Mouse (Mus musculus) cerebellum, adult 11-12 months (tissue): Measurements from ENCODE around the gene Arl8a.
A peak's percentile ranks its signal among the peaks of the same experiment; 100 is the strongest.
"Not testable (repeated sequence)": the region's sequence is repeated elsewhere in the genome, so short reads cannot be mapped to it uniquely, and the experiment has no call there.

Experiments
- DNase-seq: peaks from one replicate; pipeline ENCODE4 v3.0.0; 2022

Arl8a gene

GRCm38 (mm10) chr1:135146077-135146945 is at the start of gene Arl8a:
TSS of gene Arl8a (plus strand) at chr1:135146824.
- peak; percentile 90 for DNase-seq

- DNase-seq = no peak
Measured at GRCm38 (mm10) chr1:135097441-135097840, 49.2 kb upstream of the Arl8a start.

- no peak for DNase-seq
Measured at GRCm38 (mm10) chr1:135098441-135098840, 48.2 kb upstream of the Arl8a start.

- DNase-seq = no peak
Measured at GRCm38 (mm10) chr1:135100400-135100799, 46.2 kb upstream of the Arl8a start.

- DNase-seq = no peak
Measured at GRCm38 (mm10) chr1:135105124-135105523, 41.5 kb upstream of the Arl8a start, which contains the start of gene Lgr6. TSS of gene Lgr6 (minus strand) at chr1:135105276.

- DNase-seq = no peak
Measured at GRCm38 (mm10) chr1:135105951-135106350, 40.7 kb upstream of the Arl8a start.

- no peak for DNase-seq
Measured at GRCm38 (mm10) chr1:135108611-135109010, 38.0 kb upstream of the Arl8a start.

- peak; percentile 40 for DNase-seq
Measured at GRCm38 (mm10) chr1:135110075-135110474, 36.5 kb upstream of the Arl8a start.

- DNase-seq = not testable (repeated sequence)
Measured at GRCm38 (mm10) chr1:135111271-135111670, 35.4 kb upstream of the Arl8a start.

- no peak for DNase-seq
Measured at GRCm38 (mm10) chr1:135112661-135113060, 34.0 kb upstream of the Arl8a start.

GRCm38 (mm10) chr1:135124573-135125363 is 21.9 kb upstream of the Arl8a start:
- no peak for DNase-seq

GRCm38 (mm10) chr1:135125990-135126389 is 20.6 kb upstream of the Arl8a start:
- DNase-seq = no peak

GRCm38 (mm10) chr1:135126443-135127027 is 20.1 kb upstream of the Arl8a start:
- no peak for DNase-seq

GRCm38 (mm10) chr1:135128011-135128441 is 18.6 kb upstream of the Arl8a start:
- DNase-seq = no peak

- no peak for DNase-seq
Measured at GRCm38 (mm10) chr1:135128986-135129385, 17.6 kb upstream of the Arl8a start.

GRCm38 (mm10) chr1:135129543-135130183 is 17.0 kb upstream of the Arl8a start:
- DNase-seq = no peak

- DNase-seq = no peak
Measured at GRCm38 (mm10) chr1:135130376-135131018, 16.1 kb upstream of the Arl8a start.

GRCm38 (mm10) chr1:135131034-135131433 is 15.6 kb upstream of the Arl8a start:
- no peak for DNase-seq

- no peak for DNase-seq
Measured at GRCm38 (mm10) chr1:135131560-135131959, 15.1 kb upstream of the Arl8a start.

GRCm38 (mm10) chr1:135132473-135132872 is 14.2 kb upstream of the Arl8a start, which contains the start of gene Ptpn7:
TSS of gene Ptpn7 (plus strand) at chr1:135132700.
- DNase-seq = peak; percentile 75

GRCm38 (mm10) chr1:135132893-135133369 is 13.7 kb upstream of the Arl8a start:
- no peak for DNase-seq
